Mouse (Mus musculus): ENCODE data around the gene Gpr157. TPM values are rescaled to one million over a fixed set of nuclear protein-coding genes. Genes with fewer than 3 reads are reported as not detected.
A peak's percentile ranks its signal among the peaks of the same experiment; 100 is the strongest.

Gpr157 gene
- polyA plus RNA-seq, 1 experiment from 2014 or later = 0.55 TPM

GRCm38 (mm10) chr4:150093560-150094462 is 6.6 kb downstream of the Gpr157 start:
- Histone ChIP-seq H3K4me3 (ENCODE audit: low read depth, low read length) (no peak overlapping the region), H3K27ac (replicated peaks) (peak overlapping the region; percentile 20; the same call in 1 of the 2 replicates), H3K27me3 (ENCODE audit: control insufficient read depth, insufficient read depth, low read length) (no peaks in the 10 kb centered on the region), H3K4me1 (replicated peaks; ENCODE audit: control insufficient read depth, insufficient read depth) (peaks cover 4% of the 10 kb centered on the region; the same call in 1 of the 2 replicates), H3K9ac (ENCODE audit: low read length) (no peak overlapping the region), H3K4me2 (replicated peaks; ENCODE audit: low read depth) (no peak overlapping the region), H3K9me3 (ENCODE audit: control insufficient read depth, low read length) (no peaks in the 10 kb centered on the region), H3K36me3 (ENCODE audit: control insufficient read depth, insufficient read depth, low read length) (no peaks in the 10 kb centered on the region)
- DNase-seq (ENCODE audit: low spot score) (no peak), ATAC-seq (ENCODE audit: low FRiP score, low TSS enrichment) (no peak)
- WGBS = 37% methylated on average over 12 of the region's 12 CpGs
- no peak for TF ChIP-seq EP300 (optimal IDR thresholded peaks at IDR 0.05)
- no peak for TF ChIP-seq CTCF (IDR thresholded peaks at IDR 0.05; ENCODE audit: low read depth)

- Histone ChIP-seq H3K9me3 (ENCODE audit: control insufficient read depth, low read length) (no peaks in the 10 kb centered on the region), H3K27me3 (ENCODE audit: control insufficient read depth, insufficient read depth, low read length) (no peaks in the 10 kb centered on the region), H3K9ac (ENCODE audit: low read length) (no peak overlapping the region), H3K36me3 (ENCODE audit: control insufficient read depth, insufficient read depth, low read length) (no peaks in the 10 kb centered on the region), H3K27ac (replicated peaks) (peak overlapping the region; percentile 20; the same call in 1 of the 2 replicates), H3K4me1 (replicated peaks; ENCODE audit: control insufficient read depth, insufficient read depth) (peaks cover 4% of the 10 kb centered on the region; the same call in 1 of the 2 replicates), H3K4me2 (replicated peaks; ENCODE audit: low read depth) (no peak overlapping the region), H3K4me3 (ENCODE audit: low read depth, low read length) (no peak overlapping the region)
- no peak for DNase-seq (ENCODE audit: low spot score)
- no peak for TF ChIP-seq CTCF (IDR thresholded peaks at IDR 0.05; ENCODE audit: low read depth)
- no peak for ATAC-seq (ENCODE audit: low FRiP score, low TSS enrichment)
- WGBS = 48% methylated on average over 5 of the region's 5 CpGs
Observed at GRCm38 (mm10) chr4:150094463-150094789, 7.3 kb downstream of the Gpr157 start.

GRCm38 (mm10) chr4:150096309-150096708 is 9.1 kb downstream of the Gpr157 start:
- H3K9ac ChIP-seq (ENCODE audit: low read length) = no peak overlapping the region
- H3K4me2 ChIP-seq (replicated peaks; ENCODE audit: low read depth) = no peak overlapping the region
- H3K27me3 ChIP-seq (ENCODE audit: control insufficient read depth, insufficient read depth, low read length) = no peaks in the 10 kb centered on the region
- TF ChIP-seq CTCF (IDR thresholded peaks at IDR 0.05; ENCODE audit: low read depth) = no peak
- TF ChIP-seq EP300 (optimal IDR thresholded peaks at IDR 0.05) = no peak
- peaks cover 4% of the 10 kb centered on the region; the same call in 1 of the 2 replicates for H3K4me1 ChIP-seq (replicated peaks; ENCODE audit: control insufficient read depth, insufficient read depth)
- no peak for ATAC-seq (ENCODE audit: low FRiP score, low TSS enrichment)
- H3K36me3 ChIP-seq (ENCODE audit: control insufficient read depth, insufficient read depth, low read length) = no peaks in the 10 kb centered on the region; the same call in 1 of the 2 replicates
- no peak for DNase-seq (ENCODE audit: low spot score)
- no peaks in the 10 kb centered on the region for H3K9me3 ChIP-seq (ENCODE audit: control insufficient read depth, low read length)
- WGBS = 66% methylated on average over 7 of the region's 7 CpGs
- H3K4me3 ChIP-seq (ENCODE audit: low read depth, low read length) = no peak overlapping the region
- no peak overlapping the region for H3K27ac ChIP-seq (replicated peaks)

- H3K9me3 ChIP-seq (ENCODE audit: control insufficient read depth, low read length) = no peaks in the 10 kb centered on the region
- 47% methylated on average over 4 of the region's 4 CpGs for WGBS
- H3K4me1 ChIP-seq (replicated peaks; ENCODE audit: control insufficient read depth, insufficient read depth) = peaks cover 4% of the 10 kb centered on the region; the same call in 1 of the 2 replicates
- H3K36me3 ChIP-seq (ENCODE audit: control insufficient read depth, insufficient read depth, low read length) = peaks cover 5% of the 10 kb centered on the region; the same call in 1 of the 2 replicates
- peak; percentile 32 for TF ChIP-seq CTCF (IDR thresholded peaks at IDR 0.05; ENCODE audit: low read depth)
- TF ChIP-seq EP300 (optimal IDR thresholded peaks at IDR 0.05) = no peak
- no peak overlapping the region for H3K4me3 ChIP-seq (ENCODE audit: low read depth, low read length)
- H3K9ac ChIP-seq (ENCODE audit: low read length) = no peak overlapping the region
- no peak overlapping the region for H3K4me2 ChIP-seq (replicated peaks; ENCODE audit: low read depth)
- ATAC-seq (ENCODE audit: low FRiP score, low TSS enrichment) (no peak), DNase-seq (ENCODE audit: low spot score) (no peak)
- H3K27ac ChIP-seq (replicated peaks) = no peak overlapping the region
- no peaks in the 10 kb centered on the region for H3K27me3 ChIP-seq (ENCODE audit: control insufficient read depth, insufficient read depth, low read length)
Observed at GRCm38 (mm10) chr4:150097847-150098246, 10.7 kb downstream of the Gpr157 start.

GRCm38 (mm10) chr4:150098880-150099279 is 11.7 kb downstream of the Gpr157 start:
- Histone ChIP-seq H3K9ac (ENCODE audit: low read length) (no peak overlapping the region), H3K36me3 (ENCODE audit: control insufficient read depth, insufficient read depth, low read length) (peaks cover 5% of the 10 kb centered on the region; the same call in 1 of the 2 replicates), H3K4me2 (replicated peaks; ENCODE audit: low read depth) (no peak overlapping the region), H3K4me1 (replicated peaks; ENCODE audit: control insufficient read depth, insufficient read depth) (no peaks in the 10 kb centered on the region; the same call in 1 of the 2 replicates), H3K4me3 (ENCODE audit: low read depth, low read length) (no peak overlapping the region), H3K9me3 (ENCODE audit: control insufficient read depth, low read length) (no peaks in the 10 kb centered on the region), H3K27me3 (ENCODE audit: control insufficient read depth, insufficient read depth, low read length) (no peaks in the 10 kb centered on the region), H3K27ac (replicated peaks) (no peak overlapping the region)
- peak; percentile 99 for TF ChIP-seq CTCF (IDR thresholded peaks at IDR 0.05; ENCODE audit: low read depth)
- TF ChIP-seq EP300 (optimal IDR thresholded peaks at IDR 0.05) = no peak
- whole genome bisulfite sequencing = 15% methylated on average over 10 of the region's 10 CpGs
- DNase-seq (ENCODE audit: low spot score) = peak; percentile 60
- ATAC-seq (ENCODE audit: low FRiP score, low TSS enrichment) = peak; percentile 66; the same call in 1 of the 2 replicates

- Histone ChIP-seq H3K27me3 (ENCODE audit: control insufficient read depth, insufficient read depth, low read length) (no peaks in the 10 kb centered on the region), H3K9ac (ENCODE audit: low read length) (no peak overlapping the region), H3K4me2 (replicated peaks; ENCODE audit: low read depth) (no peak overlapping the region), H3K4me3 (ENCODE audit: low read depth, low read length) (no peak overlapping the region), H3K27ac (replicated peaks) (no peak overlapping the region), H3K36me3 (ENCODE audit: control insufficient read depth, insufficient read depth, low read length) (peaks cover 5% of the 10 kb centered on the region; the same call in 1 of the 2 replicates), H3K4me1 (replicated peaks; ENCODE audit: control insufficient read depth, insufficient read depth) (no peaks in the 10 kb centered on the region), H3K9me3 (ENCODE audit: control insufficient read depth, low read length) (no peaks in the 10 kb centered on the region)
- ATAC-seq (ENCODE audit: low FRiP score, low TSS enrichment) = no peak
- TF ChIP-seq CTCF (IDR thresholded peaks at IDR 0.05; ENCODE audit: low read depth) (no peak), EP300 (optimal IDR thresholded peaks at IDR 0.05) (no peak)
- no peak for DNase-seq (ENCODE audit: low spot score)
- 95% methylated on average over 7 of the region's 7 CpGs for WGBS
Observed at GRCm38 (mm10) chr4:150102822-150103221, 15.7 kb downstream of the Gpr157 start.

Data from stomach, postnatal 0 days (tissue).